ENCODE assay signal across 8 mouse cellular contexts in genomic region chr13:23530901-23531875, GRCm38 (mm10). TPM values are rescaled to one million over a fixed set of nuclear protein-coding genes. Genes with fewer than 3 reads are reported as not detected.
A peak's percentile ranks its signal among the peaks of the same experiment; 100 is the strongest.
DNase-seq lines count a peak whose midpoint lies in the region; ATAC-seq and TF ChIP-seq lines count a peak whose summit lies in the region.

TSS of gene Hist1h4h (plus strand) at chr13:23531050.

- TF ChIP-seq POLR2A in cortical plate, adult 2 months (IDR thresholded peaks at IDR 0.05; ENCODE audit: extremely low read depth, insufficient read depth, low read length), result peak; percentile 99

- DNase-seq in gastrocnemius, postnatal 10 days, result peak; percentile 86
- peak; percentile 98 for DNase-seq in induced T-regulatory cell, adult 2 months (ENCODE audit: low read depth)
- DNase-seq in left cerebral cortex, adult 9 months (ENCODE audit: low spot score in 2 of 2), result peak; percentile 97 to 98
- peak; percentile 89 for DNase-seq in right cerebral cortex, postnatal 14 days
- peak; percentile 96 to 98 for DNase-seq in urinary bladder, postnatal 36 days (ENCODE audit: low spot score in 2 of 2)

- peak; percentile 77 for ATAC-seq in activated CD4-positive, CD25-positive, alpha-beta regulatory T cell, adult 4 months
- ATAC-seq in megakaryocyte progenitor cell, adult 5-6 weeks (replicated peaks; ENCODE audit: poor library complexity), result peak; percentile 52

- no peak for TF ChIP-seq CTCF in cortical plate, adult 2 months (IDR thresholded peaks at IDR 0.05; ENCODE audit: extremely low read depth, insufficient read depth, low read length)

- peak within 1 kb of the TSS; percentile 47 for H3K4me3 ChIP-seq in cortical plate, adult 2 months (ENCODE audit: insufficient read depth, low read length)

- peaks cover 4% of the 10 kb centered on the region; the same call in 1 of the 2 replicates for H3K4me1 ChIP-seq in cortical plate, adult 2 months (ENCODE audit: control insufficient read depth, insufficient read depth, low read length)

- H3K27ac ChIP-seq in cortical plate, adult 2 months (ENCODE audit: insufficient read depth, low read length), result peak within 1 kb of the TSS; percentile 76

RNA-seq across cellular contexts. Expression of gene Hist1h4h, which starts in this region (rescaled TPM):
- 1 to 10 TPM; 2.7 to 3.2 TPM for polyA plus RNA-seq in activated CD4-positive, CD25-positive, alpha-beta regulatory T cell, adult 4 months (2017; shearing (Covaris generic))
- polyA plus RNA-seq in cortical plate, adult 2 months (2012; rRNA removed), result 20.7 and 34.8 TPM in 2 replicates
- total RNA-seq in gastrocnemius, postnatal 10 days (2021), result 100 to 1,000 TPM; 473 to 507 TPM
- total RNA-seq in megakaryocyte progenitor cell, adult 5-6 weeks (2015), result 57.4 and 61.0 TPM in 2 replicates
- 855 and 1,026 TPM in 2 replicates for total RNA-seq in megakaryocyte progenitor cell, adult 5-6 weeks (2017)

Comparison
In these comparisons a context has a peak if more than half of its experiments do, and no peak if none do; other contexts are left out.
1. Peak in every context shown above with its lines: DNase-seq, ATAC-seq, H3K4me3 ChIP-seq and H3K27ac ChIP-seq.